Mouse (Mus musculus): ENCODE measurements around the gene Atp6v1g1.

- TF ChIP-seq POLR2A (IDR thresholded peaks at IDR 0.05; ENCODE audit: borderline replicate concordance, insufficient read depth, low read length) (no peak), CTCF (IDR thresholded peaks at IDR 0.05; ENCODE audit: borderline replicate concordance, insufficient read depth, low read depth, low read length) (no peak)
Measured at GRCm38 (mm10) chr4:63555111-63555510, 10.5 kb downstream of the Atp6v1g1 start.

All from cerebellum, adult 2 months (tissue).